In genomic region chr2:52114086-52114485, GRCm38 (mm10) we compare ENCODE assay signal across 16 mouse cellular contexts. TPM values are rescaled to one million over a fixed set of nuclear protein-coding genes. Genes with fewer than 3 reads are reported as not detected.
DNase-seq lines count a peak whose midpoint lies in the region.
"Had no signal": no experiment of that assay in that cellular context is flagged by ENCODE, and none has a peak within 500 bp of the region (broad histone marks: within the 10 kb centered on the region; RNA-seq: fewer than 3 reads in every experiment).

No protein-coding gene starts in this region.

- DNase-seq in 3T3-L1 (ENCODE audit: low read depth, low spot score) (peak; percentile 34), adipocyte (ENCODE audit: low spot score) (peak; percentile 66)
- peak; percentile 8 for DNase-seq in embryo, embryonic 9.5 days (ENCODE audit: extremely low spot score)
- peak; percentile 22 for DNase-seq in hindlimb bud, embryonic 11.5 days (ENCODE audit: extremely low spot score, low read depth, low spot score)
- DNase-seq in retina, postnatal 1 day: no peak
- DNase-seq in ovary, postnatal 36 days (ENCODE audit: low spot score): no peak
- no peak for DNase-seq in thymus, postnatal 4 days
- DNase-seq in layer of hippocampus, postnatal 14 days (ENCODE audit: low spot score in 2 of 2): no peak
- DNase-seq: adrenal gland, adult 8-10 months; cerebellum, adult 2 months; cerebellum, postnatal 25 days; heart, postnatal 10 days; kidney, postnatal 25 days; liver, postnatal 0 days; lung, postnatal 36 days; right cerebral cortex, postnatal 14 days had no signal

RNA-seq across cellular contexts. Expression of gene Rif1, which starts 41.5 kb away (rescaled TPM):
- 10 to 100 TPM; 20.8 to 24.3 TPM for total RNA-seq in layer of hippocampus, postnatal 14 days (2021)

Comparison
In these comparisons a context has a peak if more than half of its experiments do, and no peak if none do; other contexts are left out.
1. DNase-seq: peak in 3T3-L1 (single experiment), adipocyte (single experiment), embryo, embryonic 9.5 days (single experiment) and hindlimb bud, embryonic 11.5 days (single experiment); none in retina, postnatal 1 day (single experiment), ovary, postnatal 36 days (single experiment), thymus, postnatal 4 days (single experiment) and layer of hippocampus, postnatal 14 days (0 of 2).